Mouse (Mus musculus) left cerebral cortex, adult 2 months (tissue): ENCODE measurements around the gene Efna5. TPM values are rescaled to one million over a fixed set of nuclear protein-coding genes. Genes with fewer than 3 reads are reported as not detected.
A peak's percentile ranks its signal among the peaks of the same experiment; 100 is the strongest.

Experiments
- DNase-seq, 2 experiments: peaks; one replicate each; pipeline ENCODE4 v3.0.0; 2021 to 2022; ENCODE audit warnings: low spot score in 2 of 2, mixed read lengths in 1 of 2; ENCODE audit errors: extremely low spot score in 1 of 2
- H3K27ac ChIP-seq: fragments of 200-600 bp; 2 replicates; pipeline ENCODE4 v1.8.1; 2022
- H3K4me3 ChIP-seq: fragments of 200-600 bp; 2 replicates; pipeline ENCODE4 v1.8.1; 2022
- CTCF ChIP-seq: fragments of 200-600 bp; IDR thresholded peaks from 2 replicates; pipeline ENCODE4 v1.8.1; 2022; ENCODE audit warnings: antibody characterized with exemption, mild to moderate bottlenecking, moderate library complexity
- intact Hi-C: fragments of 180-260 bp; cut with DNase I; formaldehyde crosslinking; loops from one replicate; pipeline ENCODE4 v1.15.1; 2025
- total RNA-seq, 2 experiments: library from RNA; stranded (reverse); gene quantifications; 2 replicates each; pipeline ENCODE4 v1.2.3; 2021

The Efna5 gene
- total RNA-seq, 2 experiments from 2014 or later: 38.8 to 47.7 TPM

DNA sequence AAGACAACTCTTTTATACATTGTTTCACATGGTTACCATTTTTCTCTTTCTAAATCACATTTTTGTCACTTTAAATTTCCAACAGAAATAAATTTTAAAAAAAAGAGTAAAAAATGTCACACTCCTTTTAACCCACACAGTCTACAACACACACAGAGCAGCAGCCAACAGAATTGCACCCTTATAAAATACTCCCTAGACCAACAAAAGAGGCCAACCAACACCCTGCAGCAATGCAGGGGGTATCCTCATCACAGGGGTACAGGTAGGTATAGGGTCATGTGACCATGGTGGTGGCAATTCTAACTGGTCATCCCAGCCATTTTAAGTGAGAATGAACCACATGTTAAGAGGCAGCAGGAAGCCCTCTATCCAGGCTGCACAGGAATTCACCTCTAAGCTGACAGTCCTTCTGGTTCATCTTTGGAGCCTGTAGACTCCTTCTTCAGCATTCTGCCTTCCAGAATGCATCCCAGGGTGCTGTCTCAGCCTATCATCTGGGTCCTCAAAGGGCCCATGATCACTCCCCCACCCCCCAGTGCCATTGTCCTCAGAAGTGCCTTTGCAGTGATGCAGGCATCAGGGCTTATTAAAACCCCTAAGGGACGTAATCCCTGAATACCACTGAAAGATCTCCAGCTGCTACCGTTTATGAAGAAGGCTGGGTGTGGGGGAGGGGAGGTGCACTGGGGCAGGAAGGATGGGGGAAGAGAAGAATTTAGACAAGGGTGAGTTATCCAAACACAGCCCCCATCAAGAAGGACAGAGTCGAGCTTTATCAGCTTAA, 28.1 kb downstream of the Efna5 start:
- no peak for TF ChIP-seq CTCF
- Histone ChIP-seq H3K4me3 (no peak overlapping the region), H3K27ac (no peak overlapping the region)
- intact Hi-C loops: no loop called here
- DNase-seq: no peak

GRCm38 (mm10) chr17:62851268-62851667, 29.8 kb downstream of the Efna5 start:
- TF ChIP-seq CTCF: no peak
- DNase-seq: no peak
- intact Hi-C loops: no loop called here
- Histone ChIP-seq H3K27ac (no peak overlapping the region), H3K4me3 (no peak overlapping the region)

- no peak overlapping the region for H3K4me3 ChIP-seq
- no peak for TF ChIP-seq CTCF
- intact Hi-C loops: no loop called here
- no peak for DNase-seq
- H3K27ac ChIP-seq: no peak overlapping the region
Observed at GRCm38 (mm10) chr17:62850603-62851002, 30.5 kb downstream of the Efna5 start.

DNA sequence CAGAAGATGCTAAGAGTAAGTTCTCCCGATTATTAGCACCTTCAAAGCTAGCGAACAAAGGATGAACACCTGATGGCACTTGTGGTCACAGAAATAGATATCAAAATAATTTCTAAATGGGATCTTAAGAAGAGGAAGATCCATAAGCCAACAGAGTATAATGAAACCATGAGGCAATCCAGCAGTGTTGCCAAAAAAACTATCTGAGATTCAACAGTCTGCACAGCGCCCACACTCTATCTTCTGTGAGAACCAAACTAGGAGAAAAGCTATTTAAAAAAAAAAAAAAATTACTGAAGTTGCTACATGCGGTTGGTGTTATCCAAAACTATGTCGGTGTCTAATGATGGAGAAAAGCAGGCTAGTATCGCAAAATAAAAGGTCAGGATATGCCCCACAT, 31.4 kb downstream of the Efna5 start:
- 0 out of 2 replicates have a peak overlapping the region, but pooled peaks have one; percentile 22 for H3K27ac ChIP-seq
- DNase-seq: no peak
- H3K4me3 ChIP-seq: peak overlapping the region; percentile 25; the same call in 1 of the 2 replicates
- TF ChIP-seq CTCF: no peak
- intact Hi-C loops: no loop called here

- H3K27ac ChIP-seq: no peak overlapping the region
- intact Hi-C loops: no loop called here
- no peak for TF ChIP-seq CTCF
- no peak for DNase-seq
- H3K4me3 ChIP-seq: no peak overlapping the region
Observed at GRCm38 (mm10) chr17:62845656-62846055, 35.5 kb downstream of the Efna5 start.

DNA sequence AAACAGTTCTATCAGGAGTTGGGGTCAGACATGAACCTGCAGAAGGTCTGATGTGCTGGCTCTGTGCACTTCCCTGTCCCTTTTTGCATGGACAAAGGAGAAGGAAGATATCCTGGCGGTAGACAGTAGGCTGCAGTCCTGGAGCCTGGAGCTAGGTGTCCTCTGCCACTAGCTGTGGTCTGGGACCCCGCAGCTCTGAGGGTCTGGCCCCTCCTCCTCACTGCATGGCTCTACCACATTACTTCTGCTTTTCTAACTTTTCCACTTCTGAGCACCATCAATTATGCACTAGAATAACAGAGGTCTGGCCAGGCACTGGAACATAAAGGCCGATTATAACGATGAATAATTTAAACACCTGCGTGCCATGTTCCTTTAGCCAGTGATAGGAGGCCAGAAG, 36.8 kb downstream of the Efna5 start:
- DNase-seq: no peak
- H3K27ac ChIP-seq: no peak overlapping the region
- H3K4me3 ChIP-seq: no peak overlapping the region
- intact Hi-C loops: no loop called here
- no peak; the same call in 1 of the 2 replicates for TF ChIP-seq CTCF

DNA sequence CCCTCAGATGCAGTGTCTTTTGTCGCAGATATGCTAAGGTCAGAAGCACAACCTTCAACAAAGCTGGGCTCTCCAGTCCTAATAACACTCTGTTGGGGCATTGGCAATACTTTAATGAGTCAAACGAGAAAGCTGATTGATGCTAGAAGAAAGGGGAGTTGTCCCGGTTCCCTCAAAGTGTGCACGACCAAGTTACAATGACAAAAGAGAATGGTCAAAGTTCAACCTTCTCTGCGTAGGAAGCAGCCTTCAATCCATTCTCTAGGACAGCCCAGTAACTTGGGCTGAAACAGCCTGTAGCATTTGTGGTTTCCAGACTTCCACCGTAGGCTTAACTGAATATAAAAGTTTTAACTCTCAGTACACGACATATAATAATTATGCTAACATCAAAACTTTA, 43.8 kb downstream of the Efna5 start:
- TF ChIP-seq CTCF: no peak
- DNase-seq: no peak
- H3K27ac ChIP-seq: no peak overlapping the region

GRCm38 (mm10) chr17:62836598-62837106, 44.5 kb downstream of the Efna5 start:
- DNase-seq: no peak
- H3K27ac ChIP-seq: no peak overlapping the region
- intact Hi-C loops: no loop called here
- no peak for TF ChIP-seq CTCF
- no peak overlapping the region for H3K4me3 ChIP-seq

More for the DNA sequence above, 43.8 kb downstream of the Efna5 start:
- intact Hi-C loops: no loop called here
- no peak overlapping the region for H3K4me3 ChIP-seq

GRCm38 (mm10) chr17:62832550-62833127, 48.5 kb downstream of the Efna5 start:
- no peak for DNase-seq
- intact Hi-C loops: no loop called here
- Histone ChIP-seq H3K27ac (no peak overlapping the region), H3K4me3 (no peak overlapping the region)
- TF ChIP-seq CTCF: no peak

- no peak for TF ChIP-seq CTCF
- DNase-seq: no peak
- Histone ChIP-seq H3K27ac (no peak overlapping the region), H3K4me3 (no peak overlapping the region)
- intact Hi-C loops: no loop called here
Observed at GRCm38 (mm10) chr17:62827549-62827948, 53.6 kb downstream of the Efna5 start.

DNA sequence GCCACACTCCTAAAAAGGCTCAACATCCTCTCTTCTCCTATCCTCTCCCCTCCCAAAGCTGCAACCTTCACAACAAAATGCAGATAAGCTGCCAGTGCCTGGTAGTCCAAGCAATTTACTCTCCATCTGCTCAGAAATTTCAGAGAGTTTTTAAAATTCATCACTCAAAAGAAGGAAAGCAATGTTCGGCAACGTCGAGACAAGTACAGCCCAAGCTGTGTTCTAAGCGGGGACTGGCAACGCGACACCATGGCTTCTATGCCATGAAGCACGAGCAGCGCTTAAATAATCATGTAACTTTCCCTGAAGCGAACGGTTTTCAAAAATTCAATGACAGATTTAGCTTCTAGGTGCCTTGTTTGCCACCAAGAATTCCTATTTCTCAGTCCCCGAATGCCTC, 59.9 kb downstream of the Efna5 start:
- peak overlapping the region; percentile 63; the same call in 1 of the 2 replicates for H3K27ac ChIP-seq
- H3K4me3 ChIP-seq: no peak overlapping the region
- no peak for DNase-seq
- intact Hi-C loops: no loop called here
- no peak for TF ChIP-seq CTCF

- DNase-seq: no peak
- TF ChIP-seq CTCF: no peak
- no peak overlapping the region for H3K4me3 ChIP-seq
- H3K27ac ChIP-seq: no peak overlapping the region
- intact Hi-C loops: no loop called here
Observed at GRCm38 (mm10) chr17:62819931-62820330, 61.2 kb downstream of the Efna5 start.
